Mouse (Mus musculus): ENCODE measurements around the gene Esrrg.

- TF ChIP-seq CTCF (IDR thresholded peaks at IDR 0.05; ENCODE audit: borderline replicate concordance, insufficient read depth, low read length) (no peak), POLR2A (IDR thresholded peaks at IDR 0.05; ENCODE audit: low read depth, low read length) (no peak)
Measured at GRCm38 (mm10) chr1:187609853-187610230, 1.3 kb downstream of the Esrrg start.

Measured in embryonic fibroblast, embryonic 13.5 days (primary cell).